Mouse (Mus musculus) monocyte, adult 5-6 weeks (primary cell): ENCODE data around the gene Chst11. TPM values are rescaled to one million over a fixed set of nuclear protein-coding genes. Genes with fewer than 3 reads are reported as not detected.

Experiments
- ATAC-seq: fragments of 153-309, 156-312 bp; replicated peaks from 2 replicates; pipeline ENCODE4 v1.8.0; 2017; ENCODE audit warnings: mild to moderate bottlenecking; ENCODE audit not compliant: low TSS enrichment, insufficient number of reproducible peaks, severe bottlenecking, poor library complexity, low FRiP score
- total RNA-seq: library from RNA; stranded (forward); fragments of 200-1000, 200-491, 200-594 nt; gene quantifications from 3 replicates; pipeline ENCODE4 v1.2.3, GENCODE M21; 2017

The Chst11 gene
- total RNA-seq, 1 experiment from 2014 or later, result 9.7 TPM

- no peak for ATAC-seq
These were observed 165.3 kb downstream of the Chst11 start for GRCm38 (mm10) chr10:83150587-83150986.

GRCm38 (mm10) chr10:83151362-83151761 is 166.1 kb downstream of the Chst11 start:
- no peak for ATAC-seq

GRCm38 (mm10) chr10:83151896-83152685 is 166.8 kb downstream of the Chst11 start:
- no peak for ATAC-seq

GRCm38 (mm10) chr10:83152723-83153122 is 167.4 kb downstream of the Chst11 start:
- ATAC-seq, result no peak

GRCm38 (mm10) chr10:83153374-83153773 is 168.1 kb downstream of the Chst11 start:
- ATAC-seq, result no peak

GRCm38 (mm10) chr10:83153887-83154286 is 168.6 kb downstream of the Chst11 start:
- ATAC-seq, result no peak

GRCm38 (mm10) chr10:83157289-83157688 is 172.0 kb downstream of the Chst11 start:
- no peak for ATAC-seq

- no peak for ATAC-seq
These were observed 173.0 kb downstream of the Chst11 start for GRCm38 (mm10) chr10:83158322-83158721.

- no peak for ATAC-seq
These were observed 173.9 kb downstream of the Chst11 start for GRCm38 (mm10) chr10:83159229-83159628.

- no peak for ATAC-seq
These were observed 176.5 kb downstream of the Chst11 start for GRCm38 (mm10) chr10:83161656-83162365.

GRCm38 (mm10) chr10:83163946-83164345 is 178.6 kb downstream of the Chst11 start:
- no peak for ATAC-seq

GRCm38 (mm10) chr10:83164901-83165435 is 179.7 kb downstream of the Chst11 start:
- no peak for ATAC-seq

GRCm38 (mm10) chr10:83165521-83166243 is 180.4 kb downstream of the Chst11 start:
- ATAC-seq, result no peak

- no peak for ATAC-seq
These were observed 181.0 kb downstream of the Chst11 start for GRCm38 (mm10) chr10:83166272-83166671.

- no peak for ATAC-seq
These were observed 182.2 kb downstream of the Chst11 start for GRCm38 (mm10) chr10:83167492-83167891.

GRCm38 (mm10) chr10:83168303-83169056 is 183.2 kb downstream of the Chst11 start:
- no peak for ATAC-seq

- ATAC-seq, result no peak
These were observed 184.3 kb downstream of the Chst11 start for GRCm38 (mm10) chr10:83169554-83169953.

- ATAC-seq, result no peak
These were observed 192.9 kb downstream of the Chst11 start for GRCm38 (mm10) chr10:83178151-83178550.
